Mouse (Mus musculus) gastrocnemius, postnatal 4 days (tissue): ENCODE measurements around the gene Olfr455. TPM values are rescaled to one million over a fixed set of nuclear protein-coding genes. Genes with fewer than 3 reads are reported as not detected.

Experiments
- DNase-seq, 2 experiments: peaks; one replicate each; pipeline ENCODE4 v3.0.0; 2021 to 2022; ENCODE audit warnings: low spot score in 2 of 2, mixed read lengths in 2 of 2
- long read RNA-seq, 2 experiments: library from polyadenylated mRNA; stranded (forward); transcript quantifications; one replicate each; pipeline ENCODE4 v2.0.0; 2021
- total RNA-seq, 2 experiments: library from RNA; stranded (reverse); gene quantifications; 2 replicates each; pipeline ENCODE4 v1.2.3; 2021

Olfr455 gene
- total RNA-seq = not detected
- long read RNA-seq, experiment 1 = 0 reads
- long read RNA-seq, experiment 2 = 0 reads

DNA sequence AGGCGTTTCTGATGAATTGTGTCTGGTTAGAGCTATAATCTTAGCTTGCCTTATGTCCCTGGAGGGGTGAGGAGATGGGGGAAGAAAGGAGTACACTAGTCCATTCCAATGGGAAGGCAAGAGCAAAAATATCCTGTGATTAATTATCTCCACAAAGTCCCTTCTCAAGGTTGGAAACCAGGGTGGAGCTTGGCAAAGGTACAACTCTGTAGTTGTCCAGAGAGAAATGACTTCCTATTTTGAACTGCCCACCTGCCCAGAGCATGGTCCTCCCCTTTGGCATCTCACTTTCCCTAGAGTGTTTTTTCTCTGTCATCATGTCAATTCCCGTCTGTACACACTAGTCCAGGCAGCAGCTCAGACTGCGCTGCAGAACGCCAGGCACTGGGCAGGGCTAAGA is at the start of gene Olfr455:
TSS of gene Olfr455 (minus strand) at position 127 of the 400 bp plus-strand sequence.
- no peak for DNase-seq

DNA sequence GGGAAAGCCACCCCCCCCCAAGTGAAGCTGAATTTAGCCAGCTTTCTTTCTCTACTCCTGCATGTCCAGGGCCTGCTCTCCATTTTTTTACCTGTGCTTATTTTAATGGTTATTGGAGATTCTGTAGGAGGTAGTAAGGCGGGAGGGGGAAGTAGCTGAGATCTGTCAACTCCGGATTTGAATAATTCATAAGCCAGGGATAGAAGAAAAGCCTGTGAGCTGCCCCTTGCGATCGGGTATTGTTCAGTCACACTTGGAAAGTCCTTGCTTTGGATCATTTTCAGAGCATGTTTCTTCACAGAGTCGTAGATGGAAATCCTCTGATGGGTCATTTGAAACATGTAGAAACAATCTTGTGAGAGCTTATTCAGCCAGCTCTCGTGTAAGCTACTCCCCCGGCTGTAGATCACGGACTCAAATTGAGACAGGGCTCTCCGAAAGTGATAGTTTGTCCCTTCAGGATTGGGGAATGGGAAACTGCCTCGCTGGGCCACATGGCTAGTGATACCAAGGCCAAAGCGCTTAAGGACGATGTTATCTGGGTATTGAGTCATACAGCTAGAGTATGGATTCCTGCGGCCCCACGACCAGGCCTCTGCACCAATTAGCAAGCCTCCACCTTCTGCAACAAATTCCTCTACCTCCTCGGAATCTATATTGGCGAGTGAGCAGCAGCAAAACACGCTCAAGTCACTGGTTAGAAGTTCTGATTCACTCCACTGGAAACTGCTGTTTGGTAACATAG is 45.9 kb upstream of the Olfr455 start:
- no peak for DNase-seq

DNA sequence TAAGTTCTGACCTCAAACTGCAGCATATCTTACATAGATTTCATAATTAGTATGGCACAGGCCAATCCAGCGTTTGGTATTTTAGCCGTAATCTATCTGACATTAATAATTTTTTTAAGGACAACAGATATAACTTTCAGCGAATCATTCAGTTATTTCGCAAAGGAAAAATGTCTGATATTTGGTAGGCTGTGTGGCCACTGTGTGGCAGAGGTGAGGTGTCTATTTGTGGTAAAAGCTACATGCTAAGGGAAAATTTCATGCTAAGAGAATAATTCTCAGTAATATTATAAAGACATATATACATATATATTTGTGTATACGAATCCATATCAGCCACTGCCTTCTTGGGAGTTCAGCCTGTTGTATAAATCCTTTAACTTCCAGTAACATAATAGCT is 39.2 kb upstream of the Olfr455 start:
- no peak for DNase-seq

DNA sequence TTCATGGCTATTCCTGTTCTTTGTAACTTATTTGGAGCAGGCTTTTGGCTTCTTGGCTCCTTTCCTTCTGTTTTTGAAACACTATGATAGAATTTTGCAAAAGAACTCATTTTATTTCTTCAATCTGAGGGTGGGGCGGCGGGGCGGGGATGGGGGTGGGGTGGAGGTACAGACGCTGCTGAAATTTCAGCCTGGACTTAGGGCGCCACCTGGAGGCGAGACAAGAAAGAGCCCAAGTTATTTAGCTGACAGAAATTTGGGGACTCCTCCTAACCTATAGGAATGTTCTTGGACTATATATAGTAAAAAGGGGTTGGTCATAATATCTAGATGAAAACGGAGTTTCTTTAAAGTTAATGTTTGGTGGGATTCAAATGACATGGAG is 36.1 kb upstream of the Olfr455 start:
- DNase-seq = peak; percentile 28 to 57

DNA sequence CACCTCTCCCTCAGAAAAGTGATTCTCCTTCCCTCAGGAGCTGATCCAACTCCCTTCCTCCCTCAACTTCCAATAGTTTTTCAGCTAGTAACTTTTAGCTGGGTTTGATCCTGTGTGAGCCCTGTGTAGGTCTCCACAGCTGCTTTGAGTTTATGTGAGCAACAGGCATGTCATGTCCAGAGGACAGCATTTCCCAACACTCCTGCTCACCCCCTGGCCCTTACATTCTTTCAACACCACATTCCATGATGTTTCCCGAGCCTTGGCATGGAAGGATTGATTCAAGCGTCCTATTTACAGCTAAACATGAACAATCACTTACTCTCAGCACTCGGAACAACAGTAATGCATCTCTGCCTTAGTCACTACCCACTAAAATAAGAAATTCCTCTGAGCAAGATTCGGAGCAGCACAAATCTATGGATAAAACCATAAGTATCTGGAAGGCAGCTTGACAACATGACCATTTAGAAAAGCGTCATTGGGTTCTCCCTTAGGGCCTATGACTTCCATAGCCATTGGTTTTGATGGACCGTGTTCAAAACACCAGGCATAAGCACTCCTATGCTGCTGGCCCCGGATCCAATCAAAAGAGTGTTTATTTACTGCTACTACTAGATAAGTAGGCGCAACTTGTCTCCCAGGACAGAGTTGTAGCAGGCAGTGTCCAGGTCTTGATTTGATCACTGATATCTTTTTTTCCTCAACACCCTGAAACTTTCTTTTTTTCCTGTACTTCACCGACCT is 35.5 kb upstream of the Olfr455 start:
- no peak for DNase-seq

DNA sequence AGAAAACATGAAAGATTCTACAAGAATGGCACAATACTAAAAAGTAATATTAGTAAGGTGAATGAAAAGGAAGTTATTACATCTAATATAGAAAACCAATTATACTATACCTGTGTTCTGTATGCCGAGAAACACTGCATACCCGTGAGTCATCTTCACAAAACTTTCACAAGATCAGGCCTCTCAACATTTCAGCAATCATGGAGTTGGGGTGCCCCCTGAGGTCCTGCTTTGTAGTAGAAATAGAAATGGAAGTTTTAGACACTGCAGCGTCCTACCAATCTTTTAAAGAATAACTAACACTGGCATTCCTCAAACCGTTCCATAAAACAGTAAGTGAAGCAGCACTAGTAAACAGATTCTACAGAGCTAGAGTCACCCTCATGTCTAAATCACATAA is 31.3 kb upstream of the Olfr455 start:
- DNase-seq = no peak

DNA sequence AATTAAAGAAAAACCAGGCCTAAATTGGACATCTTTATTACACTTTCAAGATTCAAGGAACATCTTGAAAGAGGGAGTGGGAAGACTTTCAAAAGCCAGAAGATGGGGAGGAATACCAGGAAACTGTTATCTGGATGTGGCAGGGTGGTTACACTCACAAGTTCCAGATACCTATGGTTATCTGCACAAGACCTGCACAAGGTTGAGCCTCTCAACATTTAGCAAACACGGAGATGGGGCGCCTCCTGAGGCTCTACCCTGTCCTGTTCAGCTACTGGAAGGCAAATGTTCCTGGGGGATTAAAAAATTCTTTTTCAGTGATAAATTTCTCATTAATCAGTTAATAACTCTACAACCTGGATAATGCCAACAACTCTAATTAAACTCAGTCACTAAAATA is 30.0 kb upstream of the Olfr455 start:
- no peak for DNase-seq

DNA sequence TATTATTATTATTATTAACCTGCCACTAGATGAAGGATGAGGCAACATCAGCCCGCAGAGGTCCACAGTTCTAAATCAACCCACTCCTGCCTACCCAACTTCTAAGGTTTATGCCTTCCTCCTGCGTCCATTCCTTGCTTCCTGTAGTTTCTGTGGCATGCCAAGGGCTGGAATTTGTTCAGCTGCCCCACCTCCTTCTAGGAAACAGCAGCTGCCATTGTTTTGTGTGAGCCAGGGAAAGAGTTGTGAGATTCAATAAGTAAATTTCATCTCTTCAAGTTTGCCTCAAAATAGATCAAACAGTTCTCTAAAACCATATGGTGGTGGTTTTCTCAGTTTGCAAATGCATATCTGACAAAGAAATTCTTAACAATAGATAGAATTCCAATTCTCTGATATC is 20.8 kb upstream of the Olfr455 start:
- no peak for DNase-seq

DNA sequence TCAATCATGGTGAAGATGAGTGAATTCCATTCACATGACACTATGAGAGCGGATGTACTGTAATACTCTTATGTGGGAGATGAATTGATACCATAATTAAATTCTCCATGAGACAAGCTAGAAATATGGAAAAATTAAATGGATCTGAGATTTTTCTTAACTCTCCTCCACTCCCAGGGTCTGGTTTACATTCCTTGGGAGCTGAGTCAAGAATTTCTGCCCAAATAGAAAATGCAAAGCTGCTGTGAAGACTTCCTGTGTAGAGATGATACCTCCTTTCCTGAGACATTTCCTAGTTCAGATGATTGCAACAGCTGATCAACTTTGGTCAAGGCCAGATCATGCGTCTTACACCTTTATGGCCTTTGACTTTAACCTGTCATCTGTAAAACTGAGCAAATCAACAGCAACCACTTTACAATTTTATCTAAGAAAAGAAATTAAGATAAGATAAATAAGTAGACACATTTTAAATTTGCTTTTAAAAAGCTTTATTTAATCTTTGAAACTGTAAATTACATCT is 18.8 kb upstream of the Olfr455 start:
- DNase-seq = no peak

DNA sequence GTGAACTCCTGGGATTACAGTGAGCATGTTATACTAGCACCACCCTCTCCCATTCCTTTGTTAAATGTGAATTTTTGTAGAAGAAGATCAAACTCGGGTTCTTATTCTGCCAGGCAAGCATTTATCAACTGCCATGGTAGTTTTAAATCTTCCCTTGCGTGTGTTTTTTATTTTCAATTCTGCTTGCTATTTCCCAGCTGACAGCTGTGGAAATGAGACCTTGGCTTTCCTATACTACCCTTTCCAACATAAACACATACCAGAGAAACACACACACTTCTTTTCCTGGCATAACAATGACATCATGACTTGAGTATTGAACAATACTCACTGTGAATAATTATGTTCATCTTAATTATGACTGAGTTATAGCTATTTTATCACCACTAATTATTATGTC is 14.9 kb upstream of the Olfr455 start:
- DNase-seq = no peak

DNA sequence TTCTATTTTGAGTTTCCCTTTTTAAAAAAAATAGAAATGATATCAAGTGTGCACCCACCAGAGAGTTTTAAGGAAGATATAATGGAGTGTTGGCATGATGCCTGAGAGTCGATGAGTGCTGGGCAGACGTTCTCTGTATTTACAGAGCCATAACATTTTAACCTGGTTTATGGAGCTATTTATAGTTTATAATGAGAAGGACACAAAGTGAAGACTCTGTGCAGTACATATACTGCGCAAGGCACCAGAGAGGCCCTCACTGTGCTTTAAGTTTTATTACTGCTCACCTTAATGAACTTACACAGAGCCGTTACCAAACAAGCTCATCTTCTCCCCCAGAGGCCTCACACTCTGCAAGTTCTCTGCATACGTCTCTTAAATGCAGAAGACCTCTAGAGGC is 13.5 kb upstream of the Olfr455 start:
- no peak for DNase-seq

DNA sequence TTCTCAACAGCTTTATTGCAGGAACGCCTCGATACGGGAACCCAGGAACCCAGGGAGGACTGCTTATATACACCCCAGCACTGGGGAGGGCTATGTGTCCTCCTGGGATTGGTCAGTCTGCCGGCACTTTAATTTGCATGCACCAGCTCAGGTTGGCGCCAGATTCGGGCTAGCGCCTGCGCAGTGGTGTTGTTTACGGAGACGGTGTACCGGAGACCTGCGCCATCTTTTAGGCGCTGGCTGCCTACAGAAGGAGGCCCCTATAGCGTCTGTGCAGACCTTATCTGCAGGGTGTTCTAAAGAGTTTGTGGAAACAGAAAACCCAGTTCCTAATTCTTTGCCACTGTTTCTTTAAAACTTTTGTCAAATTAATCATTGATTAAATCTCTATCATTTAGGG is 11.3 kb upstream of the Olfr455 start:
- DNase-seq = no peak

DNA sequence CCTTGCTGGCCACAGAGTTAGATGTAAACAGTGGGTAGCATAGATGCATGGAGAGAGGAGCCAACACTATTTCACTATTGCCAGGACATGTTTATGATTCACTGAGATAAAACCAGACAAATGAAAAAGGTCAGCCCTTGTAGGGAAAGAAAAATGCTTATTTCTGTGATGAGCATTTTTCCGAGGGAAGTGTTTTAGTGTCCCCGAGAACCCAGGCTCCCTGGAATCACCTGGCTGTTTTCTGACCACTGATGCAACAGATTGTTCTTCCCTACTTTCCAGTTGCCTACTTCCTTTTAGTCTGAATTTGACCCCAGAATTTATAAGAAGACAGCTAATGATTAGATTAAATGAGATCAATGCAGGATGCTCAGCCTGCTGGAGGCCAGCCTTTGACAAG is 1.2 kb downstream of the Olfr455 start:
- DNase-seq = no peak

DNA sequence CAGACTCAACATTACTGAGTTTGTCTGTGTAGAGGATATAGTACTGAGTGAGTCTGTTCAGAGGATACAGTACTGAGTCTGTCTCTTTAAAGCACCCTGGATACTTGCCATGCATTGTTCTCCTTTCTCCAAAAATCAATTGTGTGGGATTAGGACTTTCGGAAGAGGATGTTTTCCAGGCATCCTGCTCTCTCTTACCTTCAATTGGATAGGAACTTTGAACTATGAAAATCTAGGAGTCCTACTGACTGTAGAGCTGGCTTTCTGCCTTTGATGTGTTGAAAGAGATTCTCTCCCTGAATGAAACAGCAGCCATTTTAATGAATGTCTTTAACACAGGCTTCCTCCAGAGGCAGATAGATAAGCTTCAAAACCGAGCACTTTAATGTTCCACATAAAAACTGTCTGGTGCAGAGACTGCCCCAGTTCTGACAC is 1.9 kb downstream of the Olfr455 start:
- no peak for DNase-seq

DNA sequence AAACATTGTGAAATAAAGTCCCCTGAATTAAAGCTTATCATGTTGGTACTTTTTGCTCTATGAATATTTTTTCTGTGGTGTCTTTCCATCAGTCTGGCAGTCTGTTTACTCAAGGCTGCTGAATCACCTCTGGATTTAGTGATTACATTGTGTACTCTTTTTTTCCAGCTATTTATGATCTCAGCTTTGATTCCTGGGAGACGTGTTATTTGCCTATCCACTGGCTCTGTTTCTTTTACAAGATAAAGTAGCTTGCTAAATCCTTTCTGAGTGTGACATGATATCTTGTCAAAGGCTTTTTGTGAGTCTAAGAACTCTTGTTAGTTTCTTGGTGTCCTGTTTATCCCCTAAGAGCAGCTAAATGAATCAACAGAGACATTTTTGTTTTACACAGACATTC is 2.5 kb downstream of the Olfr455 start:
- DNase-seq = no peak

DNA sequence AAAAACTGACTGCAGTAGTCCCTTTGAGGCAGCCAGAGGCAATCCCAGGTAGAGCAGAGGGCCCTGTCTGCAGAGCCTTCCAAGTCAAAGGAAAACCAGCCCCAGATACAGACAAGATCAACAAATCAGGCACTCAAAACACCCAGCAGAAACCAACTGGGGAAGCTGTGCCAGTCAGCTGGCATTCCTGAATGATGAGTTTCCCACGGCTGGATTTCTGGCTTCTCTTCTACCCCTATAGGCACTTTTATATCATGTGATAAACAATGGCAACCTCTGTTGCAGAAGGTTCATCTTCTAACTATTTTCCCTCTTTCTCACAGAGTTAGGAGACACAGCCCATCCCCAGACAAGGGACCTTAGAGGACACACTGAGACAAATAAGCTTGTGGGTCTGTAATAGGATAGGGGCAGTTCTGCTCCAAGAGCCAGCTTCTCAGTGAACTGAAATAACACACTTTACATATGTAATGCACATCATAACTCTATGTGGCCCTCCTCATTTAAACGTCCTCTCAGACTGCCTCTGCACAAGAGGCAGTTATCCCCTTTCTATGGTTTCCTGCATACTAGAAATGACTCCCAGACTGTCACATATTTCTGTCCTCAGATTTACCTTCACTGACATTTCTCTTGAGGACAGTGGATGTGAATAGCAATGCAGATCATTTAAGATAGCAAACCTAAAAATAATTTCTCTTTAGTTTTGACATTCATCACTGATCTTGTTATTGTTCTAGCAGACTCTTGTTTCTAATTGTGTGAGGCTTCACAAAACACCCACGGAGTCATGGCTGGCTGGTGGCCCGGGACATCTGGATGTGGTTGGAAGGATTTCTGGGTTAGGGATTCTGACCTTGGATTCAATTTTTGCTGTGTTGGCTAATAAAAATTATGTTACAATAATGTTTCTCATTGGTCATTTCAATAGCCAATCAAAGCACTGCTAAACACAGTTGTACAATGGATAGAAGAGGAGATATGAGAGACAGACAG is 5.1 kb downstream of the Olfr455 start:
- DNase-seq = peak; percentile 28 to 58

DNA sequence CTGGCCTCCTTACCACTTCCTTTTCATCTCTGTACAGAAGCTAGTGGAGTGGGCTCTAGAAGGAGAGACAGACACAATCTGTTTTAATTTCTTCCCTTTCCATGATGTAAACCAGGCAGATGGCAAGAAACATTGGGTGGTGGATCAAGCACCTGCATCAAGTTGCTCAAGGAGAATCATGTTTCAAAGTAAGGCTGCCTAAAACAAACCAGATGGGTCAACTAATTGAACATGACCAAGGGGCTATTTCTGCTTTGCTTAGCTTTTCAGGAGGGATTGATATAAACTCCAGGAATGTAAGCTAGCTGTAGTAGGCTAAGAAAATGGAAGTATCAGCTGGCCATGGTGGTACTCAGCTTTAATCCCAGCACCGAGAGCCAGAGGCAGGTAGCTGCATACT is 6.7 kb downstream of the Olfr455 start:
- DNase-seq = no peak

DNA sequence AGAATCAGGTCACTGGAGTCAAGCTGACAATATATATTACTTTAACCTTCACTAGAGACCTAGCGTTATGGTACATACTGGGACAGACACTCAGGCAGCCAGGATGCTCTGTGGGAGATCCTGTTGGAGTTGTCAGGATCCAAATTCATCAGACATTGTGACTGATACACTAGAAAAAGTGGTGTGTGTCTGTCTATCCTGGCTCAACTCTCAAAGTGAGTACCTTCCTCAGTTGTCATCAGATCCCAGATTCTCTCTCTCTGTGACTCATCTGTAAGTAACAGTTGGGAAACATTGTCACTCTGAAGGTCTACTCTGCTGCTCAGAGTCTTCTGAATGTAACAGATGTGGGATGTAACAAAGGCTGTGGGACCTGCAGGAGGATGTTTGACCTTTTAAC is 7.7 kb downstream of the Olfr455 start:
- no peak for DNase-seq

DNA sequence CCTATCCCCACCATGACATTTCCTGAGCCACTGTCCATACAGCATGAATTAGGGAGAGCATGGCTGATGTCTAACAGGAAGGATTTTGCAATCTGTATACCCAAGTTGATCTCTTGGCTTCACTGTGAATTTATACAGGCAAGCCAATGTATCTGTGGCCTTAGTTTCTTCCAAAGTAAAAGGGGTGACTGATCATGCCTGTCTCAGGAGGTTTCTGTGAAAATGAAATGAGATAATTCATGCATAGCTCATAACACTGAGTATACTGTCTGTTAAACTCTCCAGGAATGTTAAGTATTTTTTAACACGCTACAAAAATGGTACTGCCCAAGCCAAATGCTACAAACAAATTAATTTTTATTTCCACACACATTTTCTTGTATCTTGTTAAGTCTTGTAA is 33.9 kb downstream of the Olfr455 start:
- no peak for DNase-seq

DNA sequence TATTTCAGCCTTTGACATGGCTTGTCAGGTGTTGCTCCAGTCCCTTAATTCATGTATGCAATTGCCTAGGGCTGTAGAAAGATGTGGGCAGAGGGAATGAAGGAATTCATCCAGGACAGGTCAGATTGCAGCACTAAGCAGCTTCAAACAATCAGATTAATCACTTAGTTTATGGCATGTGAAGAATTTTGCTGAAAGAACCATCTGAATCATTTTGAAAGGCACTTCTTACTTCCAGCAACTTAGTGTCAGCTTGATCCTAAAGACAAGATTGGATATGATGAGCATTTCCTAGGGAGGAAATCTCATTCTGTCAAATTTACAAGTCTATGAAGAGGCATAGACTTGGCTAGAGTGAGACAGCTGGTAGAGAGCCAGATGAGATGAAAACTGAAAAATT is 38.1 kb downstream of the Olfr455 start:
- DNase-seq = no peak

DNA sequence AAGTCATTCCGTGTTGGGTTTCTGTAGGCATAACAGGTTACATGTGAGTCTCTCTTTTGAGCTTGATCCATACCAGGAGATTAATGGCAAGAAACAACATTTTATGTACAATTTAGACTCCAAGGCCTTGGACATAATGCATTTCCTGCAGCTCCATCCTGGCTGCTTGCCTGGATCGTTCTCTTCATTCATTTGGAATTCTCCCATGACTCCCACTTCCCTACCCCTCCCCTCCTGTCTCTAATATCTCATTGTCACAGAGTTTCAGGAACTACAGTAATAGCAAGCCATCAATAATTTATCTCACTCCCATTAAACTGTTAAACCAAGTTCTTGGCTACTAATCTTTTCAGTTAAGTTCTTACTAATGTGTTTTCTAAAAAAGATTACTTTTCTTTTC is 43.9 kb downstream of the Olfr455 start:
- DNase-seq = no peak
